Mouse (Mus musculus) liver, embryonic 16.5 days (tissue): ENCODE data around the gene Nomo1. TPM values are rescaled to one million over a fixed set of nuclear protein-coding genes. Genes with fewer than 3 reads are reported as not detected.

ENCODE experiments used
- ATAC-seq: fragments of 200-750 bp; cut with Nextera tagmentation; 2 replicates; pipeline ENCODE4 v1.8.0; 2017; ENCODE audit warnings: low read depth, mild to moderate bottlenecking, moderate number of reproducible peaks, moderate library complexity
- H3K27ac ChIP-seq: fragments of 300-500 bp; sonication (generic); 2 replicates; pipeline ENCODE4 v1.5.1; 2014; ENCODE audit warnings: mild to moderate bottlenecking, low read length
- H3K27me3 ChIP-seq: fragments of 300-500 bp; sonication (generic); 2 replicates; pipeline ENCODE4 v1.6.1; 2014; ENCODE audit warnings: low read depth, low read length, mixed read lengths; ENCODE audit not compliant: control insufficient read depth, insufficient read depth
- H3K36me3 ChIP-seq: fragments of 300-500 bp; sonication (generic); 2 replicates; pipeline ENCODE4 v1.6.1; 2014; ENCODE audit warnings: mild to moderate bottlenecking; ENCODE audit not compliant: control insufficient read depth, insufficient read depth
- H3K4me1 ChIP-seq: fragments of 300-500 bp; sonication (generic); 2 replicates; pipeline ENCODE4 v1.6.1; 2014; ENCODE audit warnings: low read depth, low read length, mixed read lengths; ENCODE audit not compliant: control insufficient read depth
- H3K4me2 ChIP-seq: fragments of 300-500 bp; sonication (generic); 2 replicates; pipeline ENCODE4 v1.6.1; 2014; ENCODE audit warnings: low read depth, low read length, mixed read lengths
- H3K4me3 ChIP-seq: fragments of 300-500 bp; sonication (generic); 2 replicates; pipeline ENCODE4 v1.5.1; 2014; ENCODE audit warnings: low read depth, mild to moderate bottlenecking, low read length
- H3K9ac ChIP-seq: fragments of 300-500 bp; sonication (generic); 2 replicates; pipeline ENCODE4 v1.6.1; 2014; ENCODE audit warnings: low read depth, low read length
- H3K9me3 ChIP-seq: fragments of 300-500 bp; sonication (generic); replicated peaks from 2 replicates; pipeline ENCODE4 v1.6.1; 2016; ENCODE audit warnings: low read length; ENCODE audit not compliant: control insufficient read depth
- WGBS: fragments of 180-500 bp; shearing (Covaris S2); extraction: QIAGEN DNeasy Blood & Tissue Kit; methylation state at CpG from one replicate; pipeline ENCODE4 v1.1.7; 2014; ENCODE audit not compliant: insufficient replicate concordance; 5-methylcytosine and 5-hydroxymethylcytosine counted together
- polyA plus RNA-seq: library from polyadenylated mRNA; unstranded; fragments of >200 nt; fragmentation: Nextera tagmentation; extraction: Ambion mirVana; gene quantifications from 2 replicates; pipeline ENCODE4 v1.2.1, GENCODE M21; 2015

Gene Nomo1
- polyA plus RNA-seq, 1 experiment from 2014 or later, result 23.4 TPM

GRCm38 (mm10) chr7:46035468-46035867, 2.0 kb downstream of the Nomo1 start:
- Histone ChIP-seq H3K36me3 (no peaks in the 10 kb centered on the region), H3K4me3 (no peak overlapping the region), H3K27me3 (no peaks in the 10 kb centered on the region), H3K9me3 (no peaks in the 10 kb centered on the region), H3K27ac (no peak overlapping the region), H3K4me1 (peaks cover 36% of the 10 kb centered on the region), H3K9ac (no peak overlapping the region), H3K4me2 (no peak overlapping the region)
- ATAC-seq, result no peak
- WGBS, result 36% methylated on average over 2 of the region's 2 CpGs

GRCm38 (mm10) chr7:46037433-46037832, 3.9 kb downstream of the Nomo1 start:
- no peak overlapping the region for H3K9ac ChIP-seq
- no peaks in the 10 kb centered on the region for H3K9me3 ChIP-seq
- no peak overlapping the region for H3K27ac ChIP-seq
- 70% methylated on average over 6 of the region's 6 CpGs for WGBS
- ATAC-seq, result no peak
- H3K4me3 ChIP-seq, result no peak overlapping the region
- peaks cover 25% of the 10 kb centered on the region for H3K4me1 ChIP-seq
- no peak overlapping the region for H3K4me2 ChIP-seq
- no peaks in the 10 kb centered on the region for H3K27me3 ChIP-seq
- peaks cover 3% of the 10 kb centered on the region; the same call in 1 of the 2 replicates for H3K36me3 ChIP-seq

- no peaks in the 10 kb centered on the region for H3K27me3 ChIP-seq
- H3K9me3 ChIP-seq, result no peaks in the 10 kb centered on the region
- WGBS, result 56% methylated on average over 2 of the region's 2 CpGs
- no peak overlapping the region for H3K4me3 ChIP-seq
- H3K9ac ChIP-seq, result no peak overlapping the region
- no peak overlapping the region for H3K27ac ChIP-seq
- no peak for ATAC-seq
- no peak overlapping the region for H3K4me2 ChIP-seq
- H3K4me1 ChIP-seq, result peaks cover 10% of the 10 kb centered on the region
- H3K36me3 ChIP-seq, result peaks cover 9% of the 10 kb centered on the region; the same call in 1 of the 2 replicates
Observed at GRCm38 (mm10) chr7:46039873-46040272, 6.4 kb downstream of the Nomo1 start.

- Histone ChIP-seq H3K9ac (no peak overlapping the region), H3K36me3 (peaks cover 25% of the 10 kb centered on the region), H3K27me3 (no peaks in the 10 kb centered on the region), H3K4me2 (no peak overlapping the region), H3K9me3 (no peaks in the 10 kb centered on the region), H3K4me1 (no peaks in the 10 kb centered on the region), H3K27ac (no peak overlapping the region), H3K4me3 (no peak overlapping the region)
- ATAC-seq, result no peak
- WGBS, result 80% methylated on average over 10 of the region's 10 CpGs
Observed at GRCm38 (mm10) chr7:46044106-46044505, 10.6 kb downstream of the Nomo1 start.

- Histone ChIP-seq H3K36me3 (peaks cover 31% of the 10 kb centered on the region), H3K27me3 (no peaks in the 10 kb centered on the region), H3K9ac (no peak overlapping the region), H3K4me2 (no peak overlapping the region), H3K4me3 (no peak overlapping the region), H3K9me3 (no peaks in the 10 kb centered on the region), H3K27ac (no peak overlapping the region), H3K4me1 (no peaks in the 10 kb centered on the region)
- WGBS, result 59% methylated on average over 11 of the region's 11 CpGs
- no peak for ATAC-seq
Observed at GRCm38 (mm10) chr7:46045882-46046281, 12.4 kb downstream of the Nomo1 start.

- Histone ChIP-seq H3K9ac (no peak overlapping the region), H3K36me3 (peaks cover 36% of the 10 kb centered on the region), H3K4me1 (no peaks in the 10 kb centered on the region), H3K27ac (no peak overlapping the region), H3K4me2 (no peak overlapping the region), H3K27me3 (no peaks in the 10 kb centered on the region), H3K9me3 (no peaks in the 10 kb centered on the region), H3K4me3 (no peak overlapping the region)
- 76% methylated on average over 13 of the region's 13 CpGs for WGBS
- ATAC-seq, result no peak
Observed at GRCm38 (mm10) chr7:46047873-46048562, 14.5 kb downstream of the Nomo1 start.

- 85% methylated on average over 7 of the region's 7 CpGs for WGBS
- no peak overlapping the region for H3K9ac ChIP-seq
- no peaks in the 10 kb centered on the region for H3K4me1 ChIP-seq
- H3K4me3 ChIP-seq, result no peak overlapping the region
- no peak for ATAC-seq
- H3K36me3 ChIP-seq, result peaks cover 37% of the 10 kb centered on the region
- no peaks in the 10 kb centered on the region for H3K27me3 ChIP-seq
- H3K9me3 ChIP-seq, result no peaks in the 10 kb centered on the region
- H3K27ac ChIP-seq, result no peak overlapping the region
- no peak overlapping the region for H3K4me2 ChIP-seq
Observed at GRCm38 (mm10) chr7:46049981-46050380, 16.5 kb downstream of the Nomo1 start.

- no peak for ATAC-seq
- Histone ChIP-seq H3K9ac (no peak overlapping the region), H3K4me1 (no peaks in the 10 kb centered on the region), H3K27me3 (no peaks in the 10 kb centered on the region), H3K4me3 (no peak overlapping the region), H3K9me3 (no peaks in the 10 kb centered on the region), H3K36me3 (peaks cover 22% of the 10 kb centered on the region), H3K4me2 (no peak overlapping the region), H3K27ac (no peak overlapping the region)
- 69% methylated on average over 4 of the region's 4 CpGs for WGBS
Observed at GRCm38 (mm10) chr7:46052161-46052821, 18.8 kb downstream of the Nomo1 start.

GRCm38 (mm10) chr7:46053566-46053965, 20.1 kb downstream of the Nomo1 start:
- WGBS, result 75% methylated on average over 3 of the region's 3 CpGs
- Histone ChIP-seq H3K4me2 (no peak overlapping the region), H3K36me3 (peaks cover 22% of the 10 kb centered on the region), H3K4me1 (no peaks in the 10 kb centered on the region), H3K27ac (no peak overlapping the region), H3K9me3 (no peaks in the 10 kb centered on the region), H3K4me3 (no peak overlapping the region), H3K9ac (no peak overlapping the region), H3K27me3 (no peaks in the 10 kb centered on the region)
- ATAC-seq, result no peak
